Mouse (Mus musculus) layer of hippocampus, adult 9-10 months (tissue): Measurements from ENCODE around the gene B3gnt2.

Source experiments
- DNase-seq: peaks from one replicate; pipeline ENCODE4 v3.0.0; 2022; ENCODE audit warnings: low spot score

B3gnt2 gene

DNA sequence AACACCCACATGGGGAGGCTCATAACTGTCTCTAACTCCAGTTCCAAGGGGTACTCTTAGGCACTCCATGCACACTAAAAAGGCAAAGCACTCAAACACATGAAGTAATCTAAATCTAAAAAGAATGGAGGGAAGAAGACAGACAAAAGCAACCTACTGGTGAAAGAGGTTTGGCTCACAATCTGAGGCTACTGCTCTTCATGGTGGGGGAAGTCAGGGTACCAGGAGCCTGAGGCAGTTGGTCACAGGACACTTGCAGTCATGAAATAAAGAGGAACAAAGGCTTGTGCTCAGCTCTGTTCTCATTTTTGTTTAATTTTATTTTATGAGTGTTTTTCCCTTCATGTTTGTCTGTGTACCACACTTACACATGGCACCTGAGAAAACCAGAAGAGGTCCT lies 45.6 kb downstream of the B3gnt2 start:
- DNase-seq = no peak

DNA sequence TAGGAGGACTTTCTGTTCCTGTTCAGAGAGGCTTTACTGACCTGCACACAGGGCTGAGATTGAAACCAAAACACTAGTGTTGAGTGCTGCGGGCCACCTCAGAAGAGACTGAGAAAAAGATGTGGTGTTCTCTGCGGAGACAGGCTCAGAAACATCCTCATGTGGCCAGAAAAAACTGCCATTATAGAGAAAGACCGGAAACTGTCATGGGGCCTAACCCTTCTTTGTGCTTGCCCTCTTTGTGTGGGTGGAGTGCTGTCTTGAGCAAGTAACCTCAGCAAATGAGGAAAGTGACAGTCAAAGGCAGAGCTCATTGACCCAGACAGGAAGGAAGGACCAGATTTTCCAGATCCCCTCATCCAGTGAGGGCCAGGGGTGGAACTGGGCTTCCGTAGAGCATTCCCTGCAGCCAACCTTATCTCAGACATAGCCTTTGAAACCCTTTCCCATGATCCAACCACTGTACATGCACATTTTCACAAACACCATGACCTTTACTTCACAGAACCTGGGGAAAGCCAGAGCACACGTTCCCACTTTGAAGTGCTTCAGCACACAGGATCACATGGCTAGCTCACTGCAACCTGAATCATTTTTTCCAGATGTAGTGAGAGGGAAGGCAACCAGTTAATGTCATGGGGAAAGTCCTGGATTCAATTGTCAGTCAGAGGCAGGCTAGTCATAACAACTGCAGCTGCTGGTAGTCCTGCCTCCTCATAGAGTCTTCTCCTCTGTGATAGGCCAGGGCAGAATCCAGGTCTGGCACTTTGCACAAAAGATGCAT lies 46.6 kb downstream of the B3gnt2 start:
- DNase-seq = no peak

DNA sequence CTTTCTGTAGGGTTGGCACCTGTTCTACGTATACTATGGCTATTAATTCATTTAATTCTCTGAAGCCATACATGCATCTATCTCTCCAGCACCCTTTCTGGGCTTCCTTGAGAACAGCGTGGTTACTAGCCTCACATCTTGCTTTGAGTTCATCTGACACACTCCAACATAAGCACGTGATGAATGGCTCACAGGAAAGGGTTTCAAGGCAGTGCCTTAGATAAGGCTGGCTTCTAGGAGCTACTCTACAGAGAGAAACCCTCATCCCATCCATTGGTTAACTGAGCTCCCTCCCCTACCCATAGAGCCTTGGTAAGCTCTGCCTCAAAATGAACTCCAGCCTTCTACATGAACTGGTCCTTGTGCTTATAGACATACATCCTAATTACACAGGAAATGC lies 47.3 kb downstream of the B3gnt2 start:
- no peak for DNase-seq

DNA sequence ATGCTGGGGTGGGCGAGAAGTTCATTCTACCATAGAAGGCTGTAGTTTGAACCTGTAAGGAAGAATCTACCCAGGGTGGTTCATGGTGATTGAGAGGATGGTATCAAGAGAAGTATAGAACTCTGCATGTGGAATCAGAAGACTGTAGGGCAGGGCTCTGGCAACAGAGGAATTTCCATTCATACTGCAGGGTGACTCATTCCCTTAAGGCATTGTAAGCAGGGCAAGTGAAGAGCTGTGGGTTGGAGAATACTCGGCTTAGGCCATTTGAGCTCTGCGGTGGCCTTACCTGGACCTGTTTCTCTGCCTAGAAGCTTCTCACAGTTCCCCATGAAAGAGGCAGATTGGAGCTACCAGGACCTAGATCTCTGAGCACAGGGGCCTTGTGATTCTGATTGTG lies 49.3 kb downstream of the B3gnt2 start:
- DNase-seq = no peak

DNA sequence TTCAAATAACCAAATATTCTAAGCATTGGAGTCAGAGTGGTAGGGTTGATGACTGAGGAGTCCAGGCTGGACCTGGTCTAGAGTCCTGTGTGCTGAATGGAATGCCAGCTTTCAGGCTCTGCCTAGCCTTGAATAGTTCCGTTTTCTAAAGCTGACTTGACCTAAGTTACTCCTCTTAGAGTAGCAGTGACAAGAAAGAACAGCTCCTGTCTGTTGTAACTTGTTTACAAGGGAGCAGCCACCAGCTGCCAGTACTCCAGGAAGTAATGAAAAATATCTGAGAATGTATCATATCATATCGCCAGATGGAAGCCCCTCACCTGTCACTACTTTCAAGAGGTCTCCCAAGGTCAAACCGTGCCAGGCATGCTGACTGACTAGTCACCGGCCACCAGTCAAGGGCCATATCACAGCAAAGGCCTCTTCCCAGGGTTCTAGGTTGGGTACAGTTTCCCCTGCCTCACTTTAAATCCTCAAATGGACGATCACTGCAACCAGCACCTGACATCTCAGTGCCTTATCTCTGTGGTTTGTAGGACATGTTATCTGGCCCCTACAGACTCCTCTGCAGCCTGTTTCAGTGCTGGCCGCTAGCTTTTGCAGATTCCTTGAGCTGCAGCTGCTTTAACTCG lies 51.2 kb downstream of the B3gnt2 start:
- no peak for DNase-seq

DNA sequence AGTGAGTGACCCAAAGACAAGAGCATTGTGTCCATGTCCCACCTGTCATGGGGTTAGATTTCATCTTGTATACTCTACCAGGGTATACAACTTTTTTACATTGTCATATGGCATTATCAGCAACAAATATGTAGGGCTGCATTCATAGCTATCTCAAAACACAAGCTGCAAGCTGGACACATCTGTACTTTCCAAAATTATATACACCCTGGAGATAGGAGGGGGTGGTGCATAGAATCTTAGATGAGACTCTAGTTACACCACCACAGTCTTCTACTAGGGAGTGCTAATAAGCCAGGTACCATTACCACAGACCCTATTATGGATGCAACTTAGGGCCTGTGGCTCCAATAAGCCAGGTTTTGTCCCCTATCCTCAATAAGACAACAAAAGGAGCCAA lies 52.7 kb downstream of the B3gnt2 start:
- no peak for DNase-seq

DNA sequence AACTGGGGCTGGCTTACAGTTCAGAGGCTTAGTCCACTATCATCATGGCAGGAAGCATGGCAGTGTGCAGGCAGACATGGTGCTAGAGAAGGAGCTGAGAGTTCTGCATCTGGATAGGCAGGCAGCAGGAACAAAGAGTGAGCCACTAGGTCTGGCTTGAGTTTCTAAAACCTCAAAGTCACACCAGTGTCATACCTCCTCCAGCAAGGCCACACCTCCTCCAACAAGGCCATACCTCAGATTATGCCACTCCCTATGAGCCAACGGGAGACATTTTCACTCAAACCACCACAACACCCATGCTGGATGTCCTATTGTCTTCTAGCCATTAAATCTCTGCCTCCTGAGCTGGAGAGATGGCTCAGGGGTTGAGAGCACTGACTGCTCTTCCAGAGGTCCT lies 55.6 kb downstream of the B3gnt2 start:
- DNase-seq = no peak

DNA sequence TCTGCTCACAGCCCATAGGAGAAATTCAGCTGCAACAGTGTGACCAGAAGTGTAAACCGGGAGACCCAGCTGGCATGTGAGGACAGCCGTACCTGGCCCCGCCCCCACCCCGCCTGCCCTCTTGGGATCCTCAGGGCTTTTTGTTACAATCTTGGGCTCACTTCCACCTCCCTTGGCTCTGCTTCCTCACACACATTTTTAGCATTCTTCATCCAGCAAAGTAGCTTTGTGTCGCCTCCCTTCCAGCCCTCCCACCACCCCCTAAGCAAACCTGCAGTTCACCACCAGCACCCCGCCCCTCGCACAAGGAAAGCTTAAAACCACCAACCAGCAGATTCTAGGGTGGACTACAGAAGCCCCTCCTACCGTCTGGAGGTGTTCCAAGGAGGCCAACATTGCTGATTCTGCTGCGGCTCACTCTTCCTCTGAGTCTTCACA lies 60.8 kb downstream of the B3gnt2 start:
- no peak for DNase-seq

DNA sequence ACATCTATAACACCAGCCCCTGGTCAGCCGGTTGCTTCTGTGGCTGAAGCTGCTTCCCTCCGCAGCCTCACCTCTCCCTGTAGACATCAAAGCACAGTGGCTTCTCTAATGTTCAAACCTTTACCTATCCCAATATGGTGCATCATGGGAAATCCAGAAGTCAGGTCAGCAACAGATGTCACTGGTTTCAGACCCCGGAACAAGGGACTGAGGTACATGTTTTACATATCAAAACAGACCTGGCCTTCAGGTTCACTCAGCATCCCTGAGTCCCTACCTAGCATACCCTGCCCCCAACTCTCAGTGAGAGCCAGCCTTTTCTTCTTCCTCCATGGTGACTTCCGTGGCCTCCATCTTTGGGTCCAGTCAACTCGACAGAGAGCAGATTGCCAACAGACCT lies 61.8 kb downstream of the B3gnt2 start:
- DNase-seq = no peak

DNA sequence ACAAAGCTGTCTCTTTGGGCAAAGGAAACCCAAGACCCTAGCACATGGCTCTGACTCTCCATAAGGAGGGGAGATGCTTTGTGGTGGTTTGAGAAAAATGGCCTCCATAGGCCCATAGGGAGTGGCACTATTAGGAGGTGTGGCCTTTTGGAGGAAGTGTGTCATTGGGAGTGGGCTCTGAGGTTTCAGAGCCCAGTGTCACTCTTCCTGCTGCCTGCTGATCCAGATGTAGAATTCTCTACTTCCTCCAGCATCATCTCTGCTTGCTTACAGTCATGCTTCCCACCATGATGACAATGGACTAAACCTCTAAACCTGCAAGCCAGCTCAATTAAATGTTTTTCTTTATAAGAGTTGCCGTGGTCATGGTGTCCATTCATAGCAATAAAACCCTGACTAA lies 66.0 kb downstream of the B3gnt2 start:
- DNase-seq = no peak

DNA sequence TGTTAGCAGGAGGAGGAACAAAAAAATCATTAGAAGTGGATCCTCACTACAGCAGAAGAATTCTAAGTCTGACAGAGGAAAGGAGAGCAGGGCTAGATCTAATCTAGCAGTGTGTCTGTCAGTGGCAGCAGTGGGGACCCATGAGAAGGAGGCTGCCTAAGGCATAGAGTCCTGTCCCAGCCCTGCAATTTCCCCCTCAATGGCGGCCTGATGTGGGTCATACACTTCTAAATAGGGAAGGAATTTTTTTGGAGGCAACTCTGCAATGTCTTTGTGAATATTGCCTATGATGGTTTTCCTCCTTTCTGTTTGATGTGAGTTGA lies 66.9 kb downstream of the B3gnt2 start:
- no peak for DNase-seq

DNA sequence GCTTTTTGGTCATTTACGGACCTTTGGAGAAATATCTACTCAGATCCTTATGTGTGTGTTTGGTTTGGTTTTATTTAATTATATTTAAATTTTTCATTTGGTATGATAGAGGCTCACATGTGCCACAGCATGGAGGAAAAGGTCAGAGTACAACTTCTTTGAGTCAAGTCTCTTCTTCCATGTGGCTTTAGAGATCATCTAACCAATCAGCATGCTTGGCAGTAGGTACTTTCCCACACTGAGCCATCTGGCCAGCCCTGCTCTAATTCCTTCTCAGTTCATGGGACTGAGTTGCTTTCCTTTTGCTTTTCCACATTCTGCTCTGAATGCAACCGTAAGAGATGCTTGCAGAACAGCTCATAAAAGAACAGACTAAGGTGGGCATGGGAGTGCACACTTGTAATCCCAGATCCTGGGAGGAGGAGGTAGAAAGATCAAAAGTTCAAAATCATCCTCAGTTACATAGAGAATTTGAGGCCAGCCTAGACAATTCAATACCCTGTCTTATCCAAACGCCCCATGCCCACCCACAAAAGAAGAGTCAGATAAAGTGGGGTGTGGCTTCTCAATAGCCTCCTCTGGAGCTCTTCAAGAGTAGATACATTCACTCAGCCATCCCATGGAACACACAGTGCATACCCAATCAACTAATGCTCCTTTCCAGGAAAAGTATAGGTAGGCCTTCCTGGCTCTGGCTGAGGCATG lies 67.4 kb downstream of the B3gnt2 start:
- no peak for DNase-seq

DNA sequence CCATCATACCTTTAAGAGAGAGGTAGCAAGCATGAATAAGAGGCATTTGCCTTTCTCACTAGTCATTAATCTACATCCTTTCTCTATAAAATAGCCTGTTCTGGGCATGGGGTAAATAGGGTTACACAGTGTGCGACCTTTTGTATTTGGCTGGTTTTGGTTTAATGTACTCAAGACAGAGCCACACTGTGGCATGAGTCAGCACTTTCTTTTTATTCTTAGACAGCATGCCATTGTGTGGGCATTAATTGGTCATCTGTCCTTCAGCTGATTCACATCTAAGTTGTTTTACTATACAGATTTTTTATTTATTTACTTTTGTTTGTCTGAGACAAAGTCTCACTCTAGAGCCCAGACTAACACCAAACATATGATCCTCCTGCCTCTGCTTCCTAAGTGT lies 68.6 kb downstream of the B3gnt2 start:
- DNase-seq = no peak

DNA sequence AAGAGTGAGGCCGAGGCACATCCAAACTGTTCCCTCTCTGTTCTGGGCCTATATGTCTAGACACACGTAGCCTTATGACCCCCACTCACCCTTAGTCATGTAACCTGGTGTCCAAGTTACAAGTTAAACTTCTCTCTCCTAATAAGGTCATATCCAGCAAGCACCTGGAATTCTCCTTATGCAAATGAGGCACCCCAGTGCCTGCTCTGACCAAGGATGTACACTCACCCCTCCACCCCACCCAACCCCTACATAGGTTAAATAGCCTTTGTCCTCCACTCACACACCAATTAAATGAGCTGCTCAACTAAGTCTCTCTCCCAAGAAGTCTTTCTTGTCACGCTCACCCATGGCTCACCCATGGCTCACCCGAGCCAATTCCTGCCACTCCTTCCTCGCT lies 69.0 kb downstream of the B3gnt2 start:
- DNase-seq = no peak

DNA sequence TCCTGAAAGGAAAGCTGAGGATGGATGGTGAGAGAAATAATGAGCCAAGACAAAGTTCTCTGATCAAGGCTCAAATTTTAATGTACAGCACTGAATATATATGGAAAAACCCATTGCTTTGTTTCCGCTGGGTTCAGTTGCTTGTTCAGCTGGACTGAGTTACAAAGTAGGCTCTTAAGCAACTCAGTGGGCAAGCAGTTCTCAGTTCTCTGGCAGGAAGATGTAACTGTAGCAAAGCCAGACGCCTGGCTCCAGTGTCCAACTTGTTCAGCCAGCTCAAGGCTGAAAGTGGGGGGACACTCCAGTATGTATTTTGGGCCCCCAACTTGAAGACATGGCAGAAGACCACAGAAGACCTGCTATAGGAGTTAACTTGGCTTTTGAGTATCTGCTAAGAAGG lies 72.9 kb downstream of the B3gnt2 start:
- DNase-seq = no peak

DNA sequence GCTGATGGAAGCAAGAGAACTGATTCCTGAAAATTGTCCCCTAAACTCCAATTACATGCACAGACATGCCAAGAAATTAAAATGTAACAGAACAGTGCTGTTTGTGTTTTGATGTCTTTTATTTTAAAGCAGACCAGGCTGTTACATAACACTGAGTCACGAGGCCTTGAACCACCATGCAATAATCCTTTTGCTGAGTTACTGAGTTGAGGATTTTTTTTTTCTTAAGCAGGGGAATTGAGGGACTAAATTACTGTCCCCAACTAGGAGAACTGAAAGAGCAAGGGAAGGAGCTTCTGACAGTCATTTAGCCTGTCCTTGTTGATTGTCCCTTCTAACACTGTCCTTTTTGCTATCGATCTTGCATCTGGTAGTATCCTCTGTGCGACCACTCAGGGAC lies 76.3 kb downstream of the B3gnt2 start:
- no peak for DNase-seq

DNA sequence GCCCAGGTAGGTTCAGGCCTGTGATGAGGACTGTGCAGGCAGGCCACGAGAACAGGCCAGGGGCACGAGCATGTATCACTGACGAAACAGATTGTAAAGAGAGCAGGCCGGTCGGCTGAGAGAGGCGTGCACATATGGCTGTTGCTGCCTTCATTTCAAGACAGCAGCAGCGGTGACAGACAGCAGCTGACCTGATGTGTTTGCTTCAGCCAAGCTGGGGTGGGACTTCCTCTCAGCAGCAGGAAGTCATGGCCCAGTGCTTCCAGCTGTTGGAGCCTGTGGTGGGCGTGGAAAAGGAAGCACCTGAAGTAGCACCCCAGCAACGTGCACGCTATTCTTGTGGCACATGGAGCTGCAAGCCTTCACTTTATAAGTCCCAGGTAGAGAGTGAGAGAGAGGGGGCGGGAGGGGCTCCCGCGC lies 78.0 kb downstream of the B3gnt2 start:
- no peak for DNase-seq

DNA sequence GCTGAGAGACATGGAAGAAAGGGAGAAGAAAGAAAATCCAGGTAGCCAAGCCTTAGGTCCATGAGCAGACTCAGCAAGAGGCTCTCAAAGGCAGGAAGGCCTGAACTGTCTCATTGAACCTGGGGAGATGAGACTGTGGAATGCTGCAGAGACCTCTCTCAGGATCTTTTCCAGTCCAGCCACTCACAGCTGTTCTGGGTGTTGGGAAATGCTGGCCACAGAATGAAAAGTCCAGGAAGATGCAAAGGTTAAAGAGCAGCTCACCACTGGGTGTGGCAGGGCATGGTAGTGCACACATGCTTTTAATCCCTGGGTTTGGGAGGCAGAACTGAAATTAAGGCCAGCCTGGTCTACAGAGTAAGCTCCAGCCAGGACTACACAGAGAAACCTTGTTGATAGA lies 79.6 kb downstream of the B3gnt2 start:
- no peak for DNase-seq

DNA sequence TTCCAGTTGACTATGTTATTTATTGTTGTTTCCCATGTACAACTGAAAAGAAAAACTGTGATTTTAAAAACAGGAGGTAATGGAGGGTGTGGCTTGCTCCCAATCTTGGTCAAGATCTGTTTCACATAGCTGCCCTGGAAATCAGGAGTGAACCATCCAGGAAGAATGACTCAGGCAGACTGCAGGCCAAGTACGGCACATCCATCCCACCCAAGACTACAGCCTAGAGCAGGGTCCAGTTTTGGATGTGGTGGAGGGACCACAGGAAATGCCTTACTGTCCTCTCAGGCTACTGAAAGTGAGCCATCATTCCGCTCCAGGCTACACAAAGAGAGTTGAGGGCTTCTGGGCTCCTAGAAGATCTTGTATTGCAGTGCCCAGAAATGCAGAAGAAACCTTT lies 80.0 kb downstream of the B3gnt2 start:
- no peak for DNase-seq

DNA sequence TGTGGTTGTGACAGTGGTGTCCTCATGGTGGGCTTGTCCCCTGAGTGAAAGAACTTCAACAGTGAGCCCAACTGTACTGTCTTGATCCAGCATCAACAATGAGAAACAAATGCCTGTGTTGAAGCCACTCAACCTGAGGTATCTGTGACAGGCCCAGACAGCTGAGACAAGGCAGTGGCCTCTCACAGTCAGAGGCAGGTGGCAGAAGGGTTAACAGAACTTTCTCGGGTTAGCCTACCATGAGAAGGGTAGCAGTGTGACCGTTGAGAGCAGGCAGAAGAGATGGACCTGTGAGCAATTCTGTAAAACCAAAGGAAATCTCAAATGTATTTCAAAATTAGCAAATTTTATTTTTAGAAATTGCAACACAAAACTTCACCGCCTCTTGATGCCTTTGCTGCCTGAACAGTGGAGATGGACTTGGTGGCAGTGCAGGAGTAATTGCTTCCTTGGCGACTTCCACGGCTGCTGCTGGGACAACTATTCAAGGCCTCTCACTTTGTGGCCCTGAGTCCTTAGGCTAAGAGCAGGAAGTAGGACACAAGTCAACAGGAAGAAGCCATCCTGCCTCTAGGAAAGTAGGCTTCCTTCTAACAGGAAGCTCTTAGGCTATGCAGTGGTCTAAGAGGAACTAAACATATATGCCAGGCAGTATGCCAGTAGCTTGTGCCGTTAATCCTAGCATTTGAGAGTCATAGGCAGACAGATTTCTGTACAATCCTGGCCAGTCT lies 80.8 kb downstream of the B3gnt2 start:
- DNase-seq = no peak

DNA sequence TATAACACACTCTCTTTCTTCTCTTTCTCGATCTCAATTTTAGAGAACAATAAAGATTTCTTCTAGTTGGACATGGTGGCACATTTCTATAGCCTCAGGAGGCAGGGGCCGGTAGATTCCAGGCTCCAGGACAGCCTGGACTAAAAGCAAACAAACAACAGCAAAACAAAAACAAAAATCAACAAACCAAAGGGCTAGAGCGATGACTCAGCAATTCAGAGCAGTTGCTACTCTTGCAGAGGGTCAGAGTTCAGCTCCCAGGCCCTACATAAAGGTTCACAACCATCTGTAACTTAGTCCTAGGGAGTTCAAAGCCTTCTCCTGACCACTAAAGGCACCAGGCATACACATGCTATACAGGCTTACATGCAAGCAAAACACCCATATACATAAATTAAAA lies 82.2 kb downstream of the B3gnt2 start:
- no peak for DNase-seq

DNA sequence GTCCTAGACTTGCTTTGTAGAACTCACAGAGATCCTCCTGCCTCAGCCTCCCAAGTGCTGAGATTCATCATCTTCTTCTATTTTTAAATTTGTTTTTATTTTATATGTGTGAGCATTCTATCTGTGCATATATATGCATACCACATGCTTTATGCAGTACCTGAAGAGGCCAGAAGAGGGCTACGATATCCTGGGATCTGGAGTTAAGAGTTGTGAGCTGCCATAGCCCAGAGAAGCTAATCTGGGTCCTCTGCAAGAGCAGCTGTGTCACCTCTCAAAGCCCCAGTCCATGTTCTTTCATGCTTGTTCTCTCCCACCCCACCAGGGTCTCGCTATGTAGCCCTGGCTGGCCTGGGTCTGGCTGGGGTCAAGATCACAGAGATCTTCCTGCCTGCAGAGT lies 83.2 kb downstream of the B3gnt2 start:
- no peak for DNase-seq

DNA sequence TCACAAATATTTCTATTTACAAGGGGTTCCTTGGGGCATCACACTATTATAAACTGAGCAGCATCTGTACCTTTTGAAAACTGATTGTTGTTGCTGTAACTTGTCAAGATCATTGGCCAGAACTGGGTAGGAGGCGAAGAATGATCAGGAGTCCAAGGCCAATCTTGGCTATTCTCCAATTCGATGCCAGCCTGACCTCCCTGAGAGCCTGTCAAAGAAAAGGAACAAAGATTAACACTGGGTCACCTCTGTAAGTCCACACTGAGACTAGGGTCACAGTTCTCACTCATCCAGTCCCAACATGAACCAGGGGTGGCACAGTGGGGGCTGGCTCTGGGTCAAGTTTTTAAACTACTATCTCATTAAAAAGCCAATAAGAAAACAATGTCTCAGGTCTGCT lies 85.9 kb downstream of the B3gnt2 start:
- DNase-seq = no peak
